Mouse (Mus musculus): ENCODE measurements around the gene Krt79. TPM values are rescaled to one million over a fixed set of nuclear protein-coding genes. Genes with fewer than 3 reads are reported as not detected.

Gene Krt79
- polyA plus RNA-seq, 1 experiment from 2014 or later = not detected

- H3K27me3 ChIP-seq (ENCODE audit: insufficient read depth, low read length) = no peaks in the 10 kb centered on the region
- TF ChIP-seq EP300 (IDR thresholded peaks at IDR 0.05; ENCODE audit: low read depth) = no peak
- no peak for TF ChIP-seq CTCF (IDR thresholded peaks at IDR 0.05; ENCODE audit: low read depth)
- H3K4me1 ChIP-seq (ENCODE audit: insufficient read depth) = peaks cover 29% of the 10 kb centered on the region
- no peak for ATAC-seq
- WGBS (ENCODE audit: insufficient replicate concordance) = 65% methylated on average over 6 of the region's 6 CpGs
- no peak for DNase-seq
- H3K4me2 ChIP-seq (ENCODE audit: low read depth, low read length) = no peak overlapping the region
- H3K27ac ChIP-seq (ENCODE audit: low read depth) = peak overlapping the region; percentile 31; the same call in 1 of the 2 replicates
- H3K36me3 ChIP-seq (replicated peaks; ENCODE audit: insufficient read depth, low read length) = no peaks in the 10 kb centered on the region
- no peak overlapping the region; the same call in 1 of the 2 replicates for H3K9ac ChIP-seq (replicated peaks)
- H3K4me3 ChIP-seq (ENCODE audit: low read depth, low read length) = no peak overlapping the region
- H3K9me3 ChIP-seq (ENCODE audit: low read length) = no peaks in the 10 kb centered on the region
These were observed 40.7 kb upstream of the Krt79 start for GRCm38 (mm10) chr15:101980849-101981248.

- peak; percentile 97 for ATAC-seq
- no peaks in the 10 kb centered on the region for H3K36me3 ChIP-seq (replicated peaks; ENCODE audit: insufficient read depth, low read length)
- peak overlapping the region; percentile 18 for H3K4me3 ChIP-seq (ENCODE audit: low read depth, low read length)
These were observed 37.1 kb upstream of the Krt79 start for GRCm38 (mm10) chr15:101977043-101977726.

DNA sequence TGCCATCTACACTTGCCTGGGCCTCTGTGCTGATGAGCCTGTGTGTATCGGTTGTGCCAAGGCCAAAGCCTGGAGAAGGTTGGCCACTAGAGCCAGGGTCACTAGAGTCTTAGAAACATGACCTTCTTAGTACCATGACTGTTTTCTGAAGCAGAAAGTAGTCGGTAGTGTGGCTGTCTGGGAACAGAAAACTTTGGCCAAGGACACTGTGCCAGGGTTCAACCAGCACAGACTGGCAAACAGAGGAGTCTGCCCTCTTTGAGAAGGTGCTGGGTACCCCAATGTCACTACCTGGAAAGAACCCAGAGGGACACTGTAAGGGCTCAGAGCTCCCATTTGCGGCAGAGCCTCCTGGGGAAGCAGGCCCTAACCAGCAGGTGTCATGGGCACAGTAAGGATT is 36.5 kb upstream of the Krt79 start:
- no peak for DNase-seq
- Histone ChIP-seq H3K4me2 (ENCODE audit: low read depth, low read length) (peak overlapping the region; percentile 69), H3K36me3 (replicated peaks; ENCODE audit: insufficient read depth, low read length) (no peaks in the 10 kb centered on the region), H3K27me3 (ENCODE audit: insufficient read depth, low read length) (peaks cover 7% of the 10 kb centered on the region; the same call in 1 of the 2 replicates), H3K4me3 (ENCODE audit: low read depth, low read length) (no peak overlapping the region), H3K4me1 (ENCODE audit: insufficient read depth) (peaks cover 47% of the 10 kb centered on the region), H3K27ac (ENCODE audit: low read depth) (peak overlapping the region; percentile 85), H3K9ac (replicated peaks) (peak overlapping the region; percentile 62), H3K9me3 (ENCODE audit: low read length) (no peaks in the 10 kb centered on the region)
- no peak for ATAC-seq
- 47% methylated on average over 3 of the region's 3 CpGs for WGBS (ENCODE audit: insufficient replicate concordance)
- TF ChIP-seq EP300 (IDR thresholded peaks at IDR 0.05; ENCODE audit: low read depth) (no peak), CTCF (IDR thresholded peaks at IDR 0.05; ENCODE audit: low read depth) (no peak)

More at GRCm38 (mm10) chr15:101977043-101977726, 37.1 kb upstream of the Krt79 start:
- H3K9me3 ChIP-seq (ENCODE audit: low read length) = no peaks in the 10 kb centered on the region
- peaks cover 4% of the 10 kb centered on the region; the same call in 1 of the 2 replicates for H3K27me3 ChIP-seq (ENCODE audit: insufficient read depth, low read length)
- TF ChIP-seq EP300 (IDR thresholded peaks at IDR 0.05; ENCODE audit: low read depth) (no peak), CTCF (IDR thresholded peaks at IDR 0.05; ENCODE audit: low read depth) (peak; percentile 27; the same call in 1 of the 2 replicates)
- H3K9ac ChIP-seq (replicated peaks) = peak overlapping the region; percentile 62
- H3K27ac ChIP-seq (ENCODE audit: low read depth) = peak overlapping the region; percentile 85
- peak; percentile 96 for DNase-seq
- peak overlapping the region; percentile 69 for H3K4me2 ChIP-seq (ENCODE audit: low read depth, low read length)
- peaks cover 47% of the 10 kb centered on the region for H3K4me1 ChIP-seq (ENCODE audit: insufficient read depth)
- WGBS (ENCODE audit: insufficient replicate concordance) = 4% methylated on average over 31 of the region's 39 CpGs

DNA sequence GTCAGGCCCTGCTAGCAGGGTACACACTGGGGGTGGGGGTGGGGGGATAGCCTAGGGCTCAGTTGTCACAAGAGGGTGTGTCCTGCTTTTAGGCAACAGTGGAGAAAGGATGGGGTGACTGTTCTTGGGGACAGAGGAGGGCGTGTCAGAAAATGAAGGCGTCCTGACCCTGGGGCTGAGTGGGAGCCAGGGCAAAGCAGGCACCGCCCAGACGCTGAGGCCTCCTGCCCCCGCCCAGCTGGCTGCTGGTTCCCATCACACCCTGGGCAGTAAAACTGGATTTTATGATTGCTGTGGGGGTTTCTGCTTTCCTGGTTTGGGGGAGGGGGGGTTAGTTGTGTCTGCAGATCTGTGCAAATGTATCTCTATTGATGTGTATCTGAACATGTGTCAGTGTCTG is 35.9 kb upstream of the Krt79 start:
- H3K27ac ChIP-seq (ENCODE audit: low read depth) = peak overlapping the region; percentile 85
- H3K27me3 ChIP-seq (ENCODE audit: insufficient read depth, low read length) = peaks cover 7% of the 10 kb centered on the region; the same call in 1 of the 2 replicates
- H3K36me3 ChIP-seq (replicated peaks; ENCODE audit: insufficient read depth, low read length) = no peaks in the 10 kb centered on the region
- H3K4me1 ChIP-seq (ENCODE audit: insufficient read depth) = peaks cover 47% of the 10 kb centered on the region
- H3K4me2 ChIP-seq (ENCODE audit: low read depth, low read length) = peak overlapping the region; percentile 35; the same call in 1 of the 2 replicates
- H3K4me3 ChIP-seq (ENCODE audit: low read depth, low read length) = no peak overlapping the region
- WGBS (ENCODE audit: insufficient replicate concordance) = 36% methylated on average over 5 of the region's 5 CpGs
- H3K9me3 ChIP-seq (ENCODE audit: low read length) = no peaks in the 10 kb centered on the region
- no peak for TF ChIP-seq CTCF (IDR thresholded peaks at IDR 0.05; ENCODE audit: low read depth)
- no peak for TF ChIP-seq EP300 (IDR thresholded peaks at IDR 0.05; ENCODE audit: low read depth)
- H3K9ac ChIP-seq (replicated peaks) = no peak overlapping the region
- DNase-seq = peak; percentile 69
- peak; percentile 36 for ATAC-seq

GRCm38 (mm10) chr15:101974083-101974845 is 34.1 kb upstream of the Krt79 start:
- H3K9ac ChIP-seq (replicated peaks) = no peak overlapping the region
- ATAC-seq (no peak), DNase-seq (peak; percentile 33)
- peaks cover 47% of the 10 kb centered on the region for H3K4me1 ChIP-seq (ENCODE audit: insufficient read depth)
- peak overlapping the region; percentile 85; the same call in 1 of the 2 replicates for H3K27ac ChIP-seq (ENCODE audit: low read depth)
- no peak overlapping the region for H3K4me3 ChIP-seq (ENCODE audit: low read depth, low read length)
- WGBS (ENCODE audit: insufficient replicate concordance) = 62% methylated on average over 15 of the region's 16 CpGs
- no peak for TF ChIP-seq CTCF (IDR thresholded peaks at IDR 0.05; ENCODE audit: low read depth)
- TF ChIP-seq EP300 (IDR thresholded peaks at IDR 0.05; ENCODE audit: low read depth) = no peak
- H3K27me3 ChIP-seq (ENCODE audit: insufficient read depth, low read length) = peaks cover 7% of the 10 kb centered on the region; the same call in 1 of the 2 replicates
- H3K9me3 ChIP-seq (ENCODE audit: low read length) = no peaks in the 10 kb centered on the region
- H3K36me3 ChIP-seq (replicated peaks; ENCODE audit: insufficient read depth, low read length) = no peaks in the 10 kb centered on the region
- 0 out of 2 replicates have a peak overlapping the region, but pooled peaks have one; percentile 39 for H3K4me2 ChIP-seq (ENCODE audit: low read depth, low read length)
